Mouse (Mus musculus) embryonic fibroblast, embryonic 13.5 days (primary cell): ENCODE results near the gene Pfkm. TPM values are rescaled to one million over a fixed set of nuclear protein-coding genes. Genes with fewer than 3 reads are reported as not detected.
A peak's percentile ranks its signal among the peaks of the same experiment; 100 is the strongest.

Experiments
- H3K27ac ChIP-seq: 2 replicates; pipeline ENCODE4 v1.5.1; 2012; ENCODE audit warnings: low read length, control low read depth, inconsistent platforms; ENCODE audit not compliant: insufficient read depth
- H3K4me1 ChIP-seq: 2 replicates; pipeline ENCODE4 v1.6.1; 2011; ENCODE audit warnings: low read length; ENCODE audit not compliant: control insufficient read depth, insufficient read depth
- H3K4me3 ChIP-seq: 2 replicates; pipeline ENCODE4 v1.5.1; 2011; ENCODE audit warnings: mild to moderate bottlenecking, control low read depth, low read length; ENCODE audit not compliant: insufficient read depth
- CTCF ChIP-seq: IDR thresholded peaks from 2 replicates; pipeline ENCODE4 v1.5.1; 2011; ENCODE audit warnings: mild to moderate bottlenecking, control low read depth, low read length, moderate library complexity, borderline replicate concordance; ENCODE audit not compliant: insufficient read depth
- POLR2A ChIP-seq: IDR thresholded peaks from 2 replicates; pipeline ENCODE4 v1.6.1; 2011; ENCODE audit warnings: low read depth, mild to moderate bottlenecking, control low read depth, low read length, moderate library complexity
- polyA plus RNA-seq: library from polyadenylated mRNA; stranded (reverse); fragments of >200 nt; gene quantifications from 2 replicates; pipeline ENCODE4 v1.2.4, GENCODE M21; 2011; ENCODE audit warnings: low read depth; ENCODE audit not compliant: missing spikeins, insufficient read length

Pfkm gene
- polyA plus RNA-seq, 1 experiment: 20.6 TPM

DNA sequence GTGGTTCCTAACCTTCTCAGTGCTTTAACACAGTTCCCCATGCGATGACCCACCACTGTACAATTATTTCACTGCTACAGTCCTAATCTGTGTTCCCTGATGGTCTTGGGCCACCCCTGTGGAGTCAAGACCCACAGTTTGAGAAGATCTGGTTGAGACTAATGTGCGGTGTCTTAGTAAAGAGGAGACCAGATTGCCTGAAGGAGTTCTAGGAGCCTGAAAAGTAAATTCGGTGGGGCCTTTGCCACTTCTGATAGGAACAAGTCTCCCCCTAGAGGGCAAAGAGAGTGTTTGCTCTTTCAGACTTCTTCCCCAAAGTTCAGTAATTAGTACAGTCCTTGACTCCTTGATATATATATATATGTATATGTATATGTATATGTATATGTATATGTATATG, 61.2 kb downstream of the Pfkm start:
- Histone ChIP-seq H3K27ac (no peak overlapping the region), H3K4me3 (no peak overlapping the region), H3K4me1 (no peaks in the 10 kb centered on the region)
- TF ChIP-seq POLR2A (no peak), CTCF (no peak)

DNA sequence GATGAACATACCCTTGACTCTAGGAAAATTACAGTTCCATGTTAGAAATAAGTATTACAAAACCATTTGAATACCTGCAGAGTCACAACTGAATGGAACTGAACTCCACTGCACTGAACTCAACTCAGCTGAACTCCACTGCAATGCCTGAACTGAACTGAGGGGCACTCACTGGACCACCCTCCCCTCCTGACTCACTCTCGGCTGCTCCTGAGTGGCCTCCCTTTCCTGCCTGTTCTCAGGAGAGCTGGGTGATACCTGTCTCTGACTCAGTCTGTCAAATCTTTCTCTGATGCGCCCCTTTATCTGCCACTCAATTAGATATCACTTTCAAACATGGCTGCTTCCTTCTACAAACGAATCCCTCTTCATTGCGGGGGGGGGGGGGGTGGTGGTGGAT, 61.8 kb downstream of the Pfkm start:
- TF ChIP-seq CTCF (no peak), POLR2A (no peak)
- Histone ChIP-seq H3K27ac (no peak overlapping the region), H3K4me3 (no peak overlapping the region), H3K4me1 (no peaks in the 10 kb centered on the region)

DNA sequence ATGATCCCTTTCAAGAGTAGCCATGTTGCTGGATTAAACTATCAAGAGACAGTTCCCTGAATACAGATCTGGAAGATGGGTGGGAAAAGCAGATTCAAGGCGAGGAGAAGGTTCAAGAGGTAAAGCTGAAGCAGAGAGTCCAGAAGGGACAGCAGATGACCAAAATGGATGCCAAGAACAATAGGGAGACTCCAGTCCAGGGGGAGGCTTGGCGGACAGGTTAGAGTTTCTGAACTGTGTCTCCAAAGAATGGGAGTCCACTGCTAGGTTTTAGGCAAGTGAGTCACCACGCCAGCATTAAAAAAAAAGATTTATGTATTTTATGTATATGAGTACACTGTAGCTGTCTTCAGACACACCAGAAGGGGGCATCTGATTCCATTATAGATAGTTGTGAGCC, 62.2 kb downstream of the Pfkm start:
- Histone ChIP-seq H3K27ac (no peak overlapping the region), H3K4me1 (no peaks in the 10 kb centered on the region), H3K4me3 (no peak overlapping the region)
- TF ChIP-seq POLR2A (no peak), CTCF (no peak)

DNA sequence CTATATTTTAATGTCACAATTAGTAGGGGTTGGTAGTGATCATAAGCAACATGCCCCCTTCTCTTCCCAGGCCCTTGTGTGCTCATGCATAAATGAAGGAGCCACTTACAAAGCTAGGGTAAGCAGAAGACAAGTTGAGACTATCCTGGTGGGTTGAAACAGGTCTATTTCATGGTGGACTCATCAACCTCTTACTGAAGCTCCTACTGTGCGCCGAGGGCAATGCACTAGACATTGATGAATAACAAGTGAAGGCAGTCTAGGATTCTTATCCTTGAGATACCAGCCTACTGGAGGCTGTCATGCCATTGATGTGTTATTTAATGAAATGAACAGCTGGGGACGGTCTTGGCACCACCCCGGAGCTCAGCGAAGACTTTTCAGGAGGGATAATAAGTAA, 62.9 kb downstream of the Pfkm start:
- H3K27ac ChIP-seq: peak overlapping the region; percentile 10; the same call in 1 of the 2 replicates
- no peak overlapping the region for H3K4me3 ChIP-seq
- no peak for TF ChIP-seq POLR2A
- TF ChIP-seq CTCF: no peak
- no peaks in the 10 kb centered on the region for H3K4me1 ChIP-seq

DNA sequence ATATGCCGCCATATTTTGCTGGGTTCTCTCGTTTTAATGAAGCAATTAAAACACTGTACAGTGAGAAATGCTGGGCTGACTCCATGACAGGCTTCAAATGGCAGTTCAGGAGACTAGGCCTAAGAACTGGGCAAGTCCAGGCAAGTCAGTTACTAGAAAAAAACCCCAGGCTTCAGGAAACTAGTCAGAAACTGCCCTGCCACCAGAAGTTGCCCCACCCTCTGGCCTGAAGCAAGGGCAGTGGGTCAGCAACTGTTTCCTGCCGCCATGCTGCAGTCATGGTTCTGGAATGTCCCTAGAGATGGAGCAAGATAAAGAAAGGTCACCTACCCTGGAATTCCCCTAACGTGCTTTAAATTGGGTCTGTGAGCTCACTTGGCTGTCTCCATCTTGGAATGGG, 63.6 kb downstream of the Pfkm start:
- peak overlapping the region; percentile 70; the same call in 1 of the 2 replicates for H3K27ac ChIP-seq
- TF ChIP-seq POLR2A (no peak), CTCF (no peak)
- H3K4me3 ChIP-seq: no peak overlapping the region

DNA sequence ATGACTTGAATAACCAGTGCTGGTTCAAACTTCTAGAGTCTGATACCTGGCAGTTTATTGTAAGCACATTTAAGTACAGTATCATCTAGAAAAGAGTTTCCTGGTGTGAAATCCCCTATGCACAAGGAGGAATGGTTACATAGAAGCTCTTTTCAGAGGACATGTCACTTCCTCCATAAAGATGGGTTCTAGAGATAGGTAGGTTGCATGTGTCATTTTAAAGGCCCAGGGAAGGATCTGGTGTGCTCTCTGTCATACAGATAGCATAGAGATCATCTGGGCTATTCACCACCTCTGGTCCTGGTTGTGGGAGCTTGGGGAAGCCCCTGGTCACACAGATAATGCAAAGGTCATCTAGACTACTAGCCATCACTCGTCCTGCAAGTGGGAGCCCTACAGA, 64.9 kb downstream of the Pfkm start:
- TF ChIP-seq POLR2A (no peak), CTCF (no peak)
- Histone ChIP-seq H3K4me3 (no peak overlapping the region), H3K4me1 (no peaks in the 10 kb centered on the region), H3K27ac (no peak overlapping the region)

More for the DNA sequence above, 63.6 kb downstream of the Pfkm start:
- H3K4me1 ChIP-seq: no peaks in the 10 kb centered on the region

DNA sequence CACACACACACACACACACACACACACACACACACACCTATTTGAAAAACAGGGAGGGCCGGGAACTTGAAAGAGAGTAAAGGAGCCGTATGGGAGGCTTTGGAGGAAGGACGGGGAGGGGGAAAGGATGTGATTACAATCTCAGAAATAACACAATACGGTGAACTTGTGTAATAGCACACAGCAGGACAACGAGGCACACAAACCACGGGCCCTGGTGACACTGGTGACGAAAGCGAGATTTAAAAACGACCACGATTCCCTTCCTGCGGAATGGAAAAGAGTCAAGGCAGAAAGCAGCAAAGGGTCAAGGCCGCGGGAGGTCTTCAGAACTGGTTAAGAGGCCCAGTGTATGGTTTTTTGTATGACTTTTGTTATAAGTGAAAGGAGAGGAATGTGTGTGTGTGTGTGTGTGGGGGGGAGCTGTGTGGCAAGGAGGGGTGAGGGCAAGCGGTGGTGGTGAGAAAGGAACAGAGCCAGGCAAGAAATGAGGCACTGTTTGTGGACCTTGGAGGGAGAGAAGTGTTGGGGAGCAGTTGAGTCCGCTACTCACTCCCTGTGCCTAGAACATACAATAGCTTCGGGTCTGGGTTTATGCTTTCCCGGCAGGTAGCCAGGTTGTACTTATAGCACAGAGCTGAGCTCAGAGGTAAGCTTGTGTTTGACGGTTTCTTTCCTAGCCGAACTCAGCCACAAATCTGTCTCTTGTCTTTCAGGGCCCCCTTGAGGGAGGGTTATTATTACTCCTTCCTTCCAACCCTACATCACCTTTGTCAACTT, 68.8 kb downstream of the Pfkm start:
- no peaks in the 10 kb centered on the region for H3K4me1 ChIP-seq
- no peak for TF ChIP-seq POLR2A
- no peak for TF ChIP-seq CTCF
- H3K4me3 ChIP-seq: no peak overlapping the region
- no peak overlapping the region for H3K27ac ChIP-seq

DNA sequence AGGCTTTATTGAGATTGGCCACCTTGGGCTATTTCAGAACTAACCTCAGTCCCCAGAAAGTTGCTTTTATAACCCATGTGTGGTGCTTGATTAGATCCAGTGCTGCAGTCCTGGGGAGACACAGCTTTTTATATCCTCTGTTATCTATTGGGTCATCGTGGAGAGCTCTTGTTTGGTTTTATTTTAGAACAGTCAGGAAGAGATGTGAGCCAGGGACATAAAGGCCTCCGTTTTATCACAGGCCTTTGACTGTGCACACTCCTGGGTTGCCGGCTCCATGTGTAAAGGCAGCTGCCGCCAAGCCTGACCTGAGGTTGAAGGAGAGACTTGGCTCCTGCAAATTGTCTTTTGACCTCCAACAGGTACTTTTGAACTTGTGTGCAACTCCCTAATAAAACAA, 70.2 kb downstream of the Pfkm start:
- no peaks in the 10 kb centered on the region for H3K4me1 ChIP-seq
- TF ChIP-seq CTCF (no peak), POLR2A (no peak)
- no peak overlapping the region for H3K4me3 ChIP-seq
- H3K27ac ChIP-seq: no peak overlapping the region

DNA sequence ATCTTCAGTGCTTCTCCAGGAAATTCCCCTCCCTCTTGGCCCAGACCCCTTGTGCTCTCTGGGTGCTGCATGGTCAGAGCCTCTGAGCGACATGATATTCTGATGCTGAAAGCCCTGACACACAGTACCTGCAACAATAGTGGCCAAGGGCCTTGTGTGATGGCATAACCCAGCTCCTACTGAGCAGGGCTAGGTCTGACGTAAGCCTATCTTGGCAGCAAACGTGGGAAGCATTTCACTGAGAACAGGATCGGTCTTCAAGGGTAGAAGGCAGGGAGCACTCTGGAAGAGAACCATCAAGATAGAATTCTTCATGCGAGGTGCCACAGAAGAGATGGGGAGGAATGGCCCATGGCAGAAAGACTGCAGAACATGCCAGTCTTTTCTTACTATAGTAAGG, 73.1 kb downstream of the Pfkm start, which contains the start of gene Asb8:
Gene Asb8 (minus strand): TSS at position 101 of the 400 bp plus-strand sequence.
- no peaks in the 10 kb centered on the region for H3K4me1 ChIP-seq
- TF ChIP-seq POLR2A: no peak
- no peak for TF ChIP-seq CTCF
- H3K4me3 ChIP-seq: no peak within 1 kb of the TSS
- no peak within 1 kb of the TSS for H3K27ac ChIP-seq

DNA sequence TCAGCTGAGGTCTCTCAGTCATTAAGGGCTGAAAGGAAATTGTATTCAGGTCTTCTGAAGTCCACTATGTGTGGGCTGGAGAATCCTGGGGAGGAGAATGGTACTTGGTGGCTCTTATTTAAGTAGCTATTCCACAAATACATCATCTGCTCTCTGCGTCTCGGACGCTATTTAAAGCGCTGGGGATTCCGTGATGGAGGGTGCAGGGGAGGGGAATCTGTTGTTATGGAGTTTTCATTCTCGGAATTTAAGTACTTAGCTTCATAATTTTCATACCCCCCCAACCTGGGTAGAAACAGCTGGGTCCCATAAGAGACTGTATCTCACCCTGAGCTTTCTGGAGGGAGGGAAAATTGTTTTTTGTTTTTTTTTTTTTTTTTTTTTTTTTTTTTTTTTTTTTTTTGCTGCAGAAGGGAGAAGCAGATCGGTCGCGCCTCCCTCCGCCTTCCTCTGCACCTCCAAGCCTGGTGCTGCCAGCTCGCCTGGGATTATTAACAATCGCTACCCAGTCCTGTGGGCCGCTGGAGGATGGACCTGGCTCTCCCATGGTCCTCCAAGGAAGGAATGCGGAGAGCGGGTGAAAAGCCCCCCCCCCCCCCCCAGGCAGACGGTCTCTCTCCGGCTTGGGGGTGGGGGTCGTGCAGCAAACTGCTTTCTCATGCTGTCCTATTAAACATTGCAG, 74.7 kb downstream of the Pfkm start, which contains the start of gene Ccdc184:
Gene Ccdc184 (plus strand): TSS at position 196 of the 682 bp plus-strand sequence.
- Histone ChIP-seq H3K4me1 (no peaks in the 10 kb centered on the region), H3K4me3 (peak within 1 kb of the TSS; percentile 31), H3K27ac (no peak within 1 kb of the TSS)
- no peak for TF ChIP-seq POLR2A
- TF ChIP-seq CTCF: no peak
